Mouse (Mus musculus) thymus, adult 2 months (tissue): ENCODE results near the gene Bcam.

Experiments used
- CTCF ChIP-seq: fragments of 200-500 bp; IDR thresholded peaks from 2 replicates; pipeline ENCODE4 v1.5.1; 2012; ENCODE audit warnings: mild to moderate bottlenecking, control low read depth, low read length, moderate library complexity, borderline replicate concordance; ENCODE audit not compliant: control insufficient read depth, poor library complexity, insufficient read depth; ENCODE audit errors: extremely low read depth
- POLR2A ChIP-seq: fragments of 200-500 bp; IDR thresholded peaks from 2 replicates; pipeline ENCODE4 v1.6.1; 2012; ENCODE audit warnings: mild to moderate bottlenecking, low read length, control low read depth, moderate library complexity; ENCODE audit not compliant: control insufficient read depth, poor library complexity, insufficient read depth; ENCODE audit errors: extremely low read depth

DNA sequence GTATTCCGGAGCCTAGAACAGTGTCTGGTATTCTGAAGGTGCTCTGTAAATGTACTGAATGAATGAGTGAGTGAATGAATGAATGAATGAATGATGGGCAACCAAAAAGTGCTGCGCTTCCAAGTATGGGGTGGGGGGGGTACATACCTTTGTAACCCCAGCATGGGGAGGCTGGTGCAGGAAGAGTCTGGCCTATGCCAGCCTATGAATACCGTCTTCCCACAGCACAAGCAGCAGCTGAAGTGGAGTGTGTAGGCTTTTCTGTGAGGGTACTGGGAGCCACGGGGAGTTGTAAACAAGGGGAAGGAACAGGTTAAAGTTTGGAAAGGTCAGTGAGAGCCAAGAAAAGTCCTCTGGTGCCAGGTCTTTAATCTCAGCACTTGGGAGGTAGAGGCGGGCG lies 27.0 kb downstream of the Bcam start:
- TF ChIP-seq POLR2A (no peak), CTCF (no peak)
